Mouse (Mus musculus) forebrain, embryonic 14.5 days (tissue): ENCODE results near the gene Tatdn2. TPM values are rescaled to one million over a fixed set of nuclear protein-coding genes. Genes with fewer than 3 reads are reported as not detected.

Experiments used
- ATAC-seq: fragments of 200-750 bp; cut with Nextera tagmentation; 2 replicates; pipeline ENCODE4 v1.8.0; 2017; ENCODE audit warnings: mild to moderate bottlenecking, moderate library complexity
- DNase-seq: peaks from one replicate; pipeline ENCODE4 v3.0.0-alpha.2; 2015; ENCODE audit warnings: low spot score
- H3K27ac ChIP-seq: fragments of 300-500 bp; sonication (generic); 2 replicates; pipeline ENCODE4 v1.5.1; 2014; ENCODE audit warnings: low read depth, mild to moderate bottlenecking, control low read depth, low read length, moderate library complexity
- H3K27me3 ChIP-seq: fragments of 300-500 bp; sonication (generic); replicated peaks from 2 replicates; pipeline ENCODE4 v1.6.1; 2014; ENCODE audit warnings: low read length, control low read depth, mixed read lengths; ENCODE audit not compliant: control insufficient read depth, insufficient read depth
- H3K36me3 ChIP-seq: fragments of 300-500 bp; sonication (generic); 2 replicates; pipeline ENCODE4 v1.6.1; 2014; ENCODE audit warnings: low read length, control low read depth; ENCODE audit not compliant: control insufficient read depth, insufficient read depth
- H3K4me1 ChIP-seq: fragments of 300-500 bp; sonication (generic); 2 replicates; pipeline ENCODE4 v1.6.1; 2014; ENCODE audit warnings: antibody characterized with exemption, low read length, control low read depth; ENCODE audit not compliant: control insufficient read depth, insufficient read depth
- H3K4me2 ChIP-seq: fragments of 300-500 bp; sonication (generic); 2 replicates; pipeline ENCODE4 v1.6.1; 2014; ENCODE audit warnings: mild to moderate bottlenecking, control low read depth, low read length
- H3K4me3 ChIP-seq: fragments of 300-500 bp; sonication (generic); 2 replicates; pipeline ENCODE4 v1.5.1; 2014; ENCODE audit warnings: low read depth, low read length, control low read depth
- H3K9ac ChIP-seq: fragments of 300-500 bp; sonication (generic); 2 replicates; pipeline ENCODE4 v1.6.1; 2014; ENCODE audit warnings: mild to moderate bottlenecking, low read length, control low read depth, moderate library complexity
- H3K9me3 ChIP-seq: fragments of 300-500 bp; sonication (generic); replicated peaks from 2 replicates; pipeline ENCODE4 v1.6.1; 2016; ENCODE audit warnings: low read length, control low read depth, mixed read lengths; ENCODE audit not compliant: control insufficient read depth
- WGBS: fragments of 180-500 bp; shearing (Covaris S2); extraction: QIAGEN DNeasy Blood & Tissue Kit; methylation state at CpG from one replicate; pipeline ENCODE4 v1.1.7; 2014; 5-methylcytosine and 5-hydroxymethylcytosine counted together
- polyA plus RNA-seq: library from polyadenylated mRNA; unstranded; fragments of >200 nt; fragmentation: Nextera tagmentation; extraction: Ambion mirVana; gene quantifications from 2 replicates; pipeline ENCODE4 v1.2.1, GENCODE M21; 2014

Tatdn2 gene
- polyA plus RNA-seq, result 1.1 and 1.6 TPM in 2 replicates

GRCm38 (mm10) chr6:113696582-113697221 is at the start of gene Tatdn2:
Gene Tatdn2, plus strand, starts transcription at chr6:113697050.
- under 1% methylated on average over 57 of the region's 58 CpGs for WGBS
- peak within 1 kb of the TSS; percentile 71; the same call in 1 of the 2 replicates for H3K27ac ChIP-seq
- H3K4me3 ChIP-seq, result peak within 1 kb of the TSS; percentile 84
- ATAC-seq (peak; percentile 100), DNase-seq (peak; percentile 99)
- H3K36me3 ChIP-seq, result peaks cover 15% of the 10 kb centered on the region
- H3K27me3 ChIP-seq, result no peaks in the 10 kb centered on the region
- no peaks in the 10 kb centered on the region for H3K9me3 ChIP-seq
- peaks cover 16% of the 10 kb centered on the region for H3K4me1 ChIP-seq
- peak within 1 kb of the TSS; percentile 99 for H3K4me2 ChIP-seq
- peak within 1 kb of the TSS; percentile 83 for H3K9ac ChIP-seq

- Histone ChIP-seq H3K27me3 (no peaks in the 10 kb centered on the region), H3K4me1 (no peaks in the 10 kb centered on the region), H3K9ac (no peak overlapping the region), H3K4me3 (no peak overlapping the region), H3K36me3 (no peaks in the 10 kb centered on the region), H3K4me2 (no peak overlapping the region), H3K9me3 (no peaks in the 10 kb centered on the region), H3K27ac (no peak overlapping the region)
- ATAC-seq (no peak), DNase-seq (no peak)
- WGBS, result 88% methylated on average over 7 of the region's 7 CpGs
These were observed 47.3 kb upstream of the Tatdn2 start for GRCm38 (mm10) chr6:113649346-113650196.

- Histone ChIP-seq H3K4me3 (no peak overlapping the region), H3K27me3 (no peaks in the 10 kb centered on the region), H3K9ac (no peak overlapping the region), H3K9me3 (no peaks in the 10 kb centered on the region), H3K36me3 (no peaks in the 10 kb centered on the region), H3K4me2 (no peak overlapping the region), H3K4me1 (no peaks in the 10 kb centered on the region), H3K27ac (no peak overlapping the region)
- 84% methylated on average over 4 of the region's 4 CpGs for WGBS
- DNase-seq (no peak), ATAC-seq (no peak)
These were observed 46.6 kb upstream of the Tatdn2 start for GRCm38 (mm10) chr6:113650197-113650640.

GRCm38 (mm10) chr6:113651626-113652025 is 45.2 kb upstream of the Tatdn2 start:
- DNase-seq (no peak), ATAC-seq (no peak)
- H3K4me2 ChIP-seq, result no peak overlapping the region
- no peak overlapping the region for H3K4me3 ChIP-seq
- no peak overlapping the region for H3K27ac ChIP-seq
- no peaks in the 10 kb centered on the region for H3K4me1 ChIP-seq
- no peaks in the 10 kb centered on the region for H3K9me3 ChIP-seq
- no peaks in the 10 kb centered on the region for H3K27me3 ChIP-seq
- no peak overlapping the region for H3K9ac ChIP-seq
- 85% methylated on average over 3 of the region's 3 CpGs for WGBS
- no peaks in the 10 kb centered on the region for H3K36me3 ChIP-seq

GRCm38 (mm10) chr6:113653551-113653950 is 43.3 kb upstream of the Tatdn2 start:
- no peak for DNase-seq
- H3K27ac ChIP-seq, result no peak overlapping the region
- no peak for ATAC-seq
- 93% methylated on average over 7 of the region's 7 CpGs for WGBS
- H3K9me3 ChIP-seq, result no peaks in the 10 kb centered on the region
- no peak overlapping the region for H3K4me3 ChIP-seq
- H3K36me3 ChIP-seq, result no peaks in the 10 kb centered on the region
- no peaks in the 10 kb centered on the region for H3K4me1 ChIP-seq
- H3K27me3 ChIP-seq, result no peaks in the 10 kb centered on the region
- H3K4me2 ChIP-seq, result no peak overlapping the region
- H3K9ac ChIP-seq, result no peak overlapping the region

- Histone ChIP-seq H3K9ac (no peak overlapping the region), H3K36me3 (no peaks in the 10 kb centered on the region), H3K4me1 (no peaks in the 10 kb centered on the region), H3K9me3 (no peaks in the 10 kb centered on the region), H3K27me3 (no peaks in the 10 kb centered on the region), H3K4me2 (no peak overlapping the region), H3K27ac (no peak overlapping the region), H3K4me3 (no peak overlapping the region)
- WGBS, result 87% methylated on average over 8 of the region's 8 CpGs
- DNase-seq, result no peak
- ATAC-seq, result no peak
These were observed 42.7 kb upstream of the Tatdn2 start for GRCm38 (mm10) chr6:113654102-113654501.

- WGBS, result 86% methylated on average over 16 of the region's 16 CpGs
- DNase-seq (no peak), ATAC-seq (no peak)
- Histone ChIP-seq H3K27me3 (no peaks in the 10 kb centered on the region), H3K36me3 (no peaks in the 10 kb centered on the region), H3K4me3 (no peak overlapping the region), H3K9me3 (no peaks in the 10 kb centered on the region), H3K9ac (no peak overlapping the region), H3K4me2 (no peak overlapping the region), H3K4me1 (no peaks in the 10 kb centered on the region), H3K27ac (no peak overlapping the region)
These were observed 42.0 kb upstream of the Tatdn2 start for GRCm38 (mm10) chr6:113654753-113655397.

GRCm38 (mm10) chr6:113655475-113655874 is 41.4 kb upstream of the Tatdn2 start:
- H3K36me3 ChIP-seq, result no peaks in the 10 kb centered on the region
- H3K4me3 ChIP-seq, result no peak overlapping the region
- no peaks in the 10 kb centered on the region for H3K27me3 ChIP-seq
- no peak overlapping the region for H3K4me2 ChIP-seq
- H3K9ac ChIP-seq, result no peak overlapping the region
- no peaks in the 10 kb centered on the region for H3K9me3 ChIP-seq
- no peaks in the 10 kb centered on the region for H3K4me1 ChIP-seq
- DNase-seq, result no peak
- ATAC-seq, result no peak
- WGBS, result 91% methylated on average over 3 of the region's 3 CpGs
- no peak overlapping the region for H3K27ac ChIP-seq
